Mouse (Mus musculus) brain, embryonic 14.5 days (tissue): Measurements from ENCODE around the gene Gm11733.

Source experiments
- CTCF ChIP-seq: fragments of 200-500 bp; IDR thresholded peaks from 2 replicates; pipeline ENCODE4 v1.5.1; 2012; ENCODE audit warnings: inconsistent platforms, mild to moderate bottlenecking, moderate library complexity, borderline replicate concordance; ENCODE audit not compliant: insufficient read depth, insufficient read length; ENCODE audit errors: extremely low read depth
- POLR2A ChIP-seq: fragments of 200-500 bp; IDR thresholded peaks from 2 replicates; pipeline ENCODE4 v1.6.1; 2012; ENCODE audit warnings: mild to moderate bottlenecking, inconsistent platforms, borderline replicate concordance; ENCODE audit not compliant: poor library complexity, insufficient read depth, insufficient read length, severe bottlenecking; ENCODE audit errors: extremely low read depth

DNA sequence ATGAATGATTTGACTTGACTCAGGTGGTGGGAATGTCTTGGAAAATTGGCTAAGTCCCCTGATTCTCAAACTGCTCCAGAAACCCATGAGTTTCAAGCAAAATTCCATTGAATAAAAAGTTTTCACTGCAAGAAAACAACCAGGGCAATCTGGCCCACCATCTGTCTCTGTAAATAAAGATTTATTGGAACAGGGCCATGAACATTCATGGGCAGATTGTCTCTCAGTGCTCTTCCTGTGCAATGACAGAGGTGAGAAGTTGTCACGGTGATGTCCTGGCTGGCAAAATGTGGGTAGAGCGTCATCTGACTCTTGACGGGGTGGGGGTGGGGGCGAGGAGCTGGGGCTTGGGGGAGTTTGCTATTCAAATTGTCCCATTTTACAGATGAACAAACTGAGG lies 24.8 kb downstream of the Gm11733 start:
- no peak for TF ChIP-seq POLR2A
- no peak for TF ChIP-seq CTCF
